Mouse (Mus musculus) heart, adult 2 months (tissue): ENCODE results near the gene Sh3kbp1. TPM values are rescaled to one million over a fixed set of nuclear protein-coding genes. Genes with fewer than 3 reads are reported as not detected.

Experiments used
- DNase-seq, 2 experiments: peaks; one replicate each; pipeline ENCODE4 v3.0.0; 2021
- H3K27ac ChIP-seq: fragments of 200-600 bp; 2 replicates; pipeline ENCODE4 v1.8.1; 2022
- H3K27me3 ChIP-seq: fragments of 200-500 bp; 2 replicates; pipeline ENCODE4 v1.6.1; 2012; ENCODE audit warnings: mild to moderate bottlenecking, low read length, inconsistent platforms, mixed read lengths; ENCODE audit not compliant: control insufficient read depth, insufficient read depth
- H3K36me3 ChIP-seq: fragments of 200-500 bp; 2 replicates; pipeline ENCODE4 v1.6.1; 2012; ENCODE audit warnings: low read length, inconsistent platforms; ENCODE audit not compliant: control insufficient read depth, insufficient read depth
- H3K4me1 ChIP-seq: fragments of 200-500 bp; 2 replicates; pipeline ENCODE4 v1.6.1; 2011; ENCODE audit warnings: low read length; ENCODE audit not compliant: control insufficient read depth, insufficient read depth
- H3K4me3 ChIP-seq: fragments of 200-600 bp; 2 replicates; pipeline ENCODE4 v1.8.1; 2022
- H3K79me2 ChIP-seq: fragments of 200-500 bp; replicated peaks from 2 replicates; pipeline ENCODE4 v1.6.1; 2012; ENCODE audit warnings: mild to moderate bottlenecking, inconsistent platforms, low read length, moderate library complexity, mixed read lengths; ENCODE audit not compliant: control insufficient read depth, insufficient read depth
- H3K9ac ChIP-seq: fragments of 200-500 bp; 2 replicates; pipeline ENCODE4 v1.6.1; 2012; ENCODE audit warnings: low read depth, mild to moderate bottlenecking, control low read depth, inconsistent platforms, low read length, mixed read lengths
- CTCF ChIP-seq: fragments of 200-600 bp; IDR thresholded peaks from 2 replicates; pipeline ENCODE4 v1.8.1; 2022; ENCODE audit warnings: antibody characterized with exemption, mild to moderate bottlenecking, moderate library complexity
- EP300 ChIP-seq: fragments of 200-500 bp; IDR thresholded peaks from 2 replicates; pipeline ENCODE4 v1.6.1; 2011; ENCODE audit warnings: low read depth, low read length, control low read depth; ENCODE audit not compliant: insufficient read depth
- POLR2A ChIP-seq: fragments of 200-500 bp; IDR thresholded peaks from 2 replicates; pipeline ENCODE4 v1.6.1; 2011; ENCODE audit warnings: mild to moderate bottlenecking, low read depth, low read length, control low read depth; ENCODE audit not compliant: insufficient read depth
- WGBS: fragments of 180-500 bp; shearing (Covaris S2); methylation state at CpG from one replicate; pipeline ENCODE4 v1.1.7; 2018; 5-methylcytosine and 5-hydroxymethylcytosine counted together
- intact Hi-C: fragments of 180-260 bp; cut with DNase I; formaldehyde crosslinking; loops from one replicate; pipeline ENCODE4 v1.15.1; 2025
- polyA plus RNA-seq: library from polyadenylated mRNA; depleted of rRNA; stranded (reverse); fragments of >200 nt; gene quantifications from 2 replicates; pipeline ENCODE4 v1.2.3, GENCODE M21; 2012
- total RNA-seq, 2 experiments: library from RNA; stranded (reverse); gene quantifications; 2 replicates each; pipeline ENCODE4 v1.2.3; 2021

Sh3kbp1 gene
- total and polyA plus RNA-seq, 3 experiments = 105 to 149 (median 132) TPM

DNA sequence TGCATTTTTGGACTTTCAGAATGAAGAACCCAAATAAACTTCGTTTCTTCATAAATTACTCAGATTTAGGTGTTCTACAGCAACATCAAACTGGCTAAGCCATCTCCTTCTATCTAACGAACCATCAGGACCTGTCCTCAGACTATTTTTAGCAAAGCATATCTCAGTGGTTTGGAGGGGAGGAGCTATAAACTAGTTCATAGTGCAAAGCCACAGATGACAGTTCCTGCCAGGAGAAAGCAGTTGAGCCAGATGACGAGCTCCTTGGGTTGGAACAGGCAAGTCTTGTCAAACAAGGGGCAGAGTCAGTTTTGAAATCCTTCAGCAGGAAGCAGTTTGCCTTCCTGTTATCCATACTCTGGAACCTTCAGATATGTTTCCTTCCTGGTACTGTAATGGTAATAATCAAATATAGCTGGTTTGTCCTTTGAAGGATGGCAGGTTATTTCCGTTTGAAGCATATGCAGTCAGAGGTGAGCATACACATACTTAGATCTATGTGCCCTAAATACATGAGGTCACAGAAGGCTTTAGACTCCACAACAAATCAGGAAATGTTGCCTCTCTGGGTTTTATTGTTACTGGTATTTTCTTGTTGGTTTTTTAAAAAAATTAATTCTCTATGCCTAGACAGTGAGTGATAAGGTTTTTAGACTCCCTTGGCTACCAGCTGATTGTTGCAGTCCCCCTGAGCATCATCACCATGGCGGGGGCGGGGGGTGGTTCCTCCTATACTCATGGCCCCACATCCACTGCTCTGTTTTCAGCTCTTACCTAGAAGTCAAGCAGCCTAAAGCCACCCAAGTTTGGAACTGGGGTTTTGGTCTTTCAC lies 282.6 kb downstream of the Sh3kbp1 start:
- WGBS = 57% methylated on average over 6 of the region's 6 CpGs

DNA sequence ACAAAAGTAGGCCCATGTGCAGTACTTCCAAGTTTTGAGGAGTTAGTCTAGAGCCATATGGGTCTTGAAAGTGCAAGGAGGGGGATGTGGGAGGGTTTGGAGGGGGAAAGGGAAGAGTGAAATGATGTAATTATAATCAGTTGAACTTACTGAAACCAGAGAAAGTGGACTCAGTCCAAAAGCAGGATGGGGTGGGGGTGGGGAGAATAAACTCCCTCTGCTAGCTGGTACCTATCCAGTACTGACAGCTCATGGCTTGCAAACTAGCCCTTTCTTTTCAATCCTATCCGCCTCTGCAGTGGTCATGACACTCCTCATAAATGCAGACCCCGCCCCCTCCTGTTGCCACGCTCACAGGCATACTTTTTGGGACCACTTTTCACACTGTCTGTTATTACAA lies 283.5 kb downstream of the Sh3kbp1 start:
- H3K36me3 ChIP-seq = no peaks in the 10 kb centered on the region

More for the DNA sequence above, 282.6 kb downstream of the Sh3kbp1 start:
- no peaks in the 10 kb centered on the region; the same call in 1 of the 2 replicates for H3K4me1 ChIP-seq
- no peak for DNase-seq
- H3K4me3 ChIP-seq = no peak overlapping the region
- intact Hi-C loops = no loop called here
- H3K36me3 ChIP-seq = no peaks in the 10 kb centered on the region
- no peaks in the 10 kb centered on the region for H3K79me2 ChIP-seq
- no peak overlapping the region for H3K9ac ChIP-seq
- no peak overlapping the region for H3K27ac ChIP-seq
- no peak for TF ChIP-seq POLR2A
- TF ChIP-seq CTCF = no peak
- no peak for TF ChIP-seq EP300
- no peaks in the 10 kb centered on the region for H3K27me3 ChIP-seq

DNA sequence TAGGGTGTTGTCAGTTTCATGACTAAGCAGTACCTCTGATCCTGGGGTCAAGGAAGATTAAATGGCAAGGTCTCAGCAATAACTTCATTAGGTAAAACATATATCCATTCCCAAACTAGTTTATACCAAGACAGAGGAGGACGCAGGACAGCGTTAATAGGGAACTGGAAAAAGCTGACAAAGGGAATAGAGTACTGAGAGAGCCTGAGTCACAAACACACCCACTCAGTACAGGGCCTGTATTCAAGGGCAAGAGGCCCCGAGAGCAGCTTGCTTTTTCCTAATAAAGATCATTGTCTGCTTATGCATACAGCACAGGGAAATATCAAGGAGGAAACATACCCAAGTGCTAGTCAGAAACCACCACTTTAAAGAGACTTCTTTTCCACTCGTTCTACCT lies 284.5 kb downstream of the Sh3kbp1 start:
- H3K27ac ChIP-seq = no peak overlapping the region
- intact Hi-C loops = no loop called here
- no peaks in the 10 kb centered on the region for H3K27me3 ChIP-seq
- no peaks in the 10 kb centered on the region for H3K36me3 ChIP-seq
- H3K79me2 ChIP-seq = no peaks in the 10 kb centered on the region
- H3K4me1 ChIP-seq = no peaks in the 10 kb centered on the region; the same call in 1 of the 2 replicates
- DNase-seq = no peak
- H3K4me3 ChIP-seq = no peak overlapping the region
- no peak overlapping the region for H3K9ac ChIP-seq
- 76% methylated on average over 4 of the region's 4 CpGs for WGBS
- TF ChIP-seq CTCF (no peak), POLR2A (no peak), EP300 (no peak)

More for the DNA sequence above, 283.5 kb downstream of the Sh3kbp1 start:
- WGBS = 68% methylated on average over 3 of the region's 3 CpGs
- intact Hi-C loops = no loop called here
- DNase-seq = no peak
- Histone ChIP-seq H3K79me2 (no peaks in the 10 kb centered on the region), H3K4me3 (no peak overlapping the region), H3K27ac (no peak overlapping the region), H3K4me1 (no peaks in the 10 kb centered on the region; the same call in 1 of the 2 replicates), H3K27me3 (no peaks in the 10 kb centered on the region), H3K9ac (no peak overlapping the region)
- TF ChIP-seq EP300 (no peak), POLR2A (no peak)

GRCm38 (mm10) chrX:159912061-159912460 lies 285.0 kb downstream of the Sh3kbp1 start:
- WGBS = 83% methylated on average over 3 of the region's 3 CpGs
- Histone ChIP-seq H3K36me3 (no peaks in the 10 kb centered on the region), H3K79me2 (no peaks in the 10 kb centered on the region), H3K9ac (no peak overlapping the region), H3K4me1 (no peaks in the 10 kb centered on the region; the same call in 1 of the 2 replicates), H3K4me3 (no peak overlapping the region), H3K27ac (no peak overlapping the region), H3K27me3 (no peaks in the 10 kb centered on the region)
- TF ChIP-seq EP300 (no peak), POLR2A (no peak), CTCF (no peak)
- DNase-seq = no peak
- intact Hi-C loops = no loop called here

DNA sequence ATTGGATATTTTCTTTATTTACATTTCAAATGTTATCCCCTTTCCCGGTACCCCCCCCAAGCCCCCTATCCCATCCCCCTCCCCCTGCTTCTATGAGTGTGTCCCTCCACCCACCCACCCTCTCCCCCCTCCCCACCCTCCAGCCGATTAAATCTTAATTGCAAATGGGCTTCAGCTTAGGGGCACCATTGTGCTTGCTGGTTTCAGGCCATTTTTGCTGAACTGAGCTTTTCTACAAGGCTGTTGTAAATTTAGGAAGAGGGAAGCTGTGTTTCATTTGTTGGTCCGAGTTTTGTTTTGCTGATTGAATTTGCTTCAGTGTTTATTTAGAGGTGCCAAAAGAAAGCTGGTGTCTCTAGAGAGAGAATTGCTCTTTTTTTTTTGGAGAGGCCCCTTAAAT lies 286.4 kb downstream of the Sh3kbp1 start:
- DNase-seq = no peak
- TF ChIP-seq CTCF = no peak
- TF ChIP-seq POLR2A = no peak
- no peak for TF ChIP-seq EP300
- WGBS = 61% methylated on average over 3 of the region's 3 CpGs

DNA sequence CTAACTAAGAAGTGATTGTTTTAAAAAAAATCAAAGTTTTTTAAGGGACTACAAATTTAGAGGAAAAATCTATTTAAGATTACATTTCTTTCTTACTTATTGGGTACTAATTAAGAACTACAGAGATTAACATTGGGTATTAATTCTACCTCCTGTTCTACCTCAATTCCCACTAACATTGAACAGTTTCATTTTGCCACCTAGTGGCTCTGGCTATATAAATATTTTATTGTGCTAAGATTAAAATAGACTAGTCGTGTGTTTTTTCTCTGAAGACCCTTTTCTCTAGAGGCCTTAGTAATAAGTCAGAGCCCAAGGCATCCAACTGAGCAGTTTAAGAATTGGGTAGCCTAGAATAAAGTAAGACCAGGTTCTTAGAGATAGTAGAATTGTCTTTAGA lies 288.1 kb downstream of the Sh3kbp1 start:
- Histone ChIP-seq H3K4me1 (no peaks in the 10 kb centered on the region), H3K79me2 (no peaks in the 10 kb centered on the region), H3K27ac (no peak overlapping the region), H3K4me3 (no peak overlapping the region), H3K36me3 (no peaks in the 10 kb centered on the region), H3K27me3 (no peaks in the 10 kb centered on the region), H3K9ac (no peak overlapping the region)
- peak; percentile 51 for TF ChIP-seq CTCF
- no peak for TF ChIP-seq EP300
- no peak for TF ChIP-seq POLR2A
- no peak for DNase-seq
- WGBS = 24% methylated on average over 1 of the region's 1 CpGs
- intact Hi-C loops = loop anchor here (2.0 kb wide), 2 partner anchors 288 to 384 kb away; partner anchors contain the start of gene Sh3kbp1

More for the DNA sequence above, 286.4 kb downstream of the Sh3kbp1 start:
- Histone ChIP-seq H3K4me3 (no peak overlapping the region), H3K4me1 (no peaks in the 10 kb centered on the region; the same call in 1 of the 2 replicates), H3K9ac (no peak overlapping the region), H3K27me3 (no peaks in the 10 kb centered on the region), H3K36me3 (no peaks in the 10 kb centered on the region), H3K27ac (no peak overlapping the region), H3K79me2 (no peaks in the 10 kb centered on the region)
- intact Hi-C loops = no loop called here
